Mouse (Mus musculus): ENCODE measurements around the gene Thra. TPM values are rescaled to one million over a fixed set of nuclear protein-coding genes. Genes with fewer than 3 reads are reported as not detected.

Gene Thra
- polyA plus RNA-seq, 1 experiment from 2014 or later = 28.0 TPM

- ATAC-seq (ENCODE audit: low FRiP score, low TSS enrichment) = no peak; the same call in 1 of the 2 replicates
- H3K9ac ChIP-seq (ENCODE audit: low read depth, low read length) = no peak overlapping the region
- H3K36me3 ChIP-seq (ENCODE audit: control insufficient read depth, insufficient read depth, low read length) = peaks cover 25% of the 10 kb centered on the region
- no peak overlapping the region for H3K4me2 ChIP-seq (replicated peaks; ENCODE audit: low read depth, low read length)
- H3K4me3 ChIP-seq (ENCODE audit: low read length) = no peak overlapping the region
- WGBS = 38% methylated on average over 4 of the region's 4 CpGs
- no peak overlapping the region for H3K27ac ChIP-seq (ENCODE audit: low read depth, low read length)
- peaks cover 11% of the 10 kb centered on the region; the same call in 1 of the 2 replicates for H3K4me1 ChIP-seq (ENCODE audit: control insufficient read depth, insufficient read depth, low read length)
- no peaks in the 10 kb centered on the region for H3K27me3 ChIP-seq (ENCODE audit: control insufficient read depth, insufficient read depth, low read length)
- no peaks in the 10 kb centered on the region for H3K9me3 ChIP-seq (ENCODE audit: control insufficient read depth, low read length)
Observed at GRCm38 (mm10) chr11:98699911-98700310, 40.5 kb upstream of the Thra start.

DNA sequence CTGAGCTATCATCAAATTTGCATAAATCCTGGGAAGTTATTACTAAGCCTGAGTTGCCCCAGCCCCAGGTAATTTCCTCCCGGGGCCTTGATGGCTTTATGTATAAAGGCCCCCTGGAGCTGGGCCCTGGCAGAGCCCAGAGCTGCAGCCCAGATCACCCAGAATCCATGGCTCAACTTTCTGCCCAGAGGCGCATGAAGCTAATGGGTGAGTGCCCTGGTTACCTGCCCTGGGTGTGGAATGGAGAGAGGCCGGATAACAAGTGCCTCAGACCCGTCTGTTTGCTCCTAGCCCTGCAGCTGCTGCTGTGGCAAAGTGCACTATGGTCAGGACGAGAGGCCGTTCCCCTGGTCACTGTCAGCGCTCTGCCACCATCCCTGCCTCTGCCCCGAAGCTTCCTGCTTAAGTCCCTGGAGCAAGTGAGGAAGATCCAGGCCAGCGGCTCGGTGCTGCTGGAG, 39.2 kb upstream of the Thra start, which contains the start of gene Csf3:
Gene Csf3 (plus strand): TSS at position 51 of the 458 bp plus-strand sequence.
- Histone ChIP-seq H3K9me3 (ENCODE audit: control insufficient read depth, low read length) (no peaks in the 10 kb centered on the region), H3K27ac (ENCODE audit: low read depth, low read length) (no peak within 1 kb of the TSS), H3K4me1 (ENCODE audit: control insufficient read depth, insufficient read depth, low read length) (peaks cover 22% of the 10 kb centered on the region), H3K9ac (ENCODE audit: low read depth, low read length) (no peak within 1 kb of the TSS), H3K4me2 (replicated peaks; ENCODE audit: low read depth, low read length) (no peak within 1 kb of the TSS), H3K27me3 (ENCODE audit: control insufficient read depth, insufficient read depth, low read length) (no peaks in the 10 kb centered on the region), H3K36me3 (ENCODE audit: control insufficient read depth, insufficient read depth, low read length) (peaks cover 20% of the 10 kb centered on the region), H3K4me3 (ENCODE audit: low read length) (no peak within 1 kb of the TSS)
- WGBS = 24% methylated on average over 10 of the region's 10 CpGs
- no peak for ATAC-seq (ENCODE audit: low FRiP score, low TSS enrichment)

DNA sequence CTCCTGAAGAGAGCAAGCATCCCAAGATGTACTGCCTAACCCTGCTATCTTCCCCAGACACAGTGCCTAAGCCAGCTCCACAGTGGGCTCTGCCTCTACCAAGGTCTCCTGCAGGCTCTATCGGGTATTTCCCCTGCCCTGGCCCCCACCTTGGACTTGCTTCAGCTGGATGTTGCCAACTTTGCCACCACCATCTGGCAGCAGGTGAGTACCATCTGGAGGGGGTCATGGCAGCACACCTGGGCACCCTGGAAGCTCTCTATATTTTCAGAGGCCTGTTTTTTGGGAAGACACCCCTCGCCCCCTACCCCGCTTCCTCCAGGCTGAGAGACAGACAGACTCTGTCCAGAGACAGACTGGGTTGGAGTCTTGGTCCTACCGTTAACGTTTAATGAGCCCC, 38.1 kb upstream of the Thra start:
- H3K27me3 ChIP-seq (ENCODE audit: control insufficient read depth, insufficient read depth, low read length) = no peaks in the 10 kb centered on the region
- H3K9ac ChIP-seq (ENCODE audit: low read depth, low read length) = no peak overlapping the region
- H3K9me3 ChIP-seq (ENCODE audit: control insufficient read depth, low read length) = no peaks in the 10 kb centered on the region
- H3K27ac ChIP-seq (ENCODE audit: low read depth, low read length) = no peak overlapping the region
- 70% methylated on average over 5 of the region's 5 CpGs for WGBS
- ATAC-seq (ENCODE audit: low FRiP score, low TSS enrichment) = no peak
- H3K4me1 ChIP-seq (ENCODE audit: control insufficient read depth, insufficient read depth, low read length) = peaks cover 26% of the 10 kb centered on the region
- H3K36me3 ChIP-seq (ENCODE audit: control insufficient read depth, insufficient read depth, low read length) = peaks cover 25% of the 10 kb centered on the region; the same call in 1 of the 2 replicates
- no peak overlapping the region for H3K4me3 ChIP-seq (ENCODE audit: low read length)
- no peak overlapping the region for H3K4me2 ChIP-seq (replicated peaks; ENCODE audit: low read depth, low read length)

DNA sequence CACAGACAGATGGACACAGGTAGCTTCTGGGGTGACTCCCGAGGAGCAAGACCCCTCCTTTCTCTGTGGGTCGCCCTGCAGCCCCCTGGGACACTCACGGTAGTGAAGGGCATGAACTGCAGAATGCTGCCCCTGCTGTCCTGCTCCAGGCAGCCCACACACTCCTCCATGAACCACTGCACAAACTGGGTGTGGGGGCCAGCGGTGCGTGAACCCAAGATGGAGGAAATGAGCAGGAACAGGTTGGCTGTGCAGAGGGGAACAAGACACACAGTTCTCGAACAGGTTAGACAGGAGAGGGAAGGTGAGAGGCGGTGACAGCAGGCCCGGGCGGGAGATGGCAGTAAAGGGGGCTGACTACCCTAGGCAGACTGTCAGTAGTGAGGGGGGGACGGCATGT, 35.4 kb upstream of the Thra start:
- peaks cover 37% of the 10 kb centered on the region for H3K36me3 ChIP-seq (ENCODE audit: control insufficient read depth, insufficient read depth, low read length)
- H3K27me3 ChIP-seq (ENCODE audit: control insufficient read depth, insufficient read depth, low read length) = no peaks in the 10 kb centered on the region
- H3K4me3 ChIP-seq (ENCODE audit: low read length) = no peak overlapping the region
- peak; percentile 21 for ATAC-seq (ENCODE audit: low FRiP score, low TSS enrichment)
- 59% methylated on average over 10 of the region's 10 CpGs for WGBS
- H3K4me1 ChIP-seq (ENCODE audit: control insufficient read depth, insufficient read depth, low read length) = peaks cover 53% of the 10 kb centered on the region
- H3K9ac ChIP-seq (ENCODE audit: low read depth, low read length) = no peak overlapping the region
- peak overlapping the region; percentile 15; the same call in 1 of the 2 replicates for H3K4me2 ChIP-seq (replicated peaks; ENCODE audit: low read depth, low read length)
- H3K9me3 ChIP-seq (ENCODE audit: control insufficient read depth, low read length) = no peaks in the 10 kb centered on the region
- peak overlapping the region; percentile 86 for H3K27ac ChIP-seq (ENCODE audit: low read depth, low read length)

- H3K4me2 ChIP-seq (replicated peaks; ENCODE audit: low read depth, low read length) = no peak overlapping the region
Observed at GRCm38 (mm10) chr11:98707401-98708281, 32.8 kb upstream of the Thra start.

DNA sequence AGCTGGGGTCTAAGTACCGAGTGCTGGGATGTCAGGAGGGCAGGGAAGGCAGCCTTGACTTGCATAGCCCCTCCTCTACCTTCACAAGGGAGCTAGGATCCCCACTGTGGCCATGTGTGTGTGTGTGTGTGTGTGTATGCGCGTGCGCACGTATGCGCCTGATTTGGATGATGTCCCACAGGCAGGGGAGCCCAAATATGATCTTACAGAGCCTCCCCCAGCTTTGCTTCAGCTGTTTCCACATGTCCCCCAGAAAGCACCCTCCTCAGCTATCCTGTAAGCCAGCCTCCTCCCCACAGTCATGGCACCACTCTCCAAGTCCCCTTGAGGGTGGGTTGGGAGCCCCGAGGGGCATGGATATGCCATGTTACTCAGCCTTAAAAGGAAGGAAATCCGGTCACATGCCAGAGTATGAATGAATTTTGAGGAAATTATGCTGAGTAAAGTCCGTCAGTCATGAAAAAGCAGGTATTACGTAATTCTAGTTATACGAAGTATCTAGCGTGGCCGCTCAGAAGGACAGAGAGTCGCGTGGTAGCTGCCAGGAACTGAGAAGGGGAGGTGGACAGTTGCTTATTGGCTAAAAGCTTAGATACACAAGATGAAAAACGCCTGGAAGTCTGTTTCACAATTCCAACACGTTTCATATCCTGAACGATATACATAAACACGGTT, 32.0 kb upstream of the Thra start:
- Histone ChIP-seq H3K36me3 (ENCODE audit: control insufficient read depth, insufficient read depth, low read length) (peaks cover 57% of the 10 kb centered on the region), H3K27ac (ENCODE audit: low read depth, low read length) (peak overlapping the region; percentile 74), H3K4me3 (ENCODE audit: low read length) (no peak overlapping the region), H3K4me2 (replicated peaks; ENCODE audit: low read depth, low read length) (no peak overlapping the region), H3K9me3 (ENCODE audit: control insufficient read depth, low read length) (no peaks in the 10 kb centered on the region), H3K27me3 (ENCODE audit: control insufficient read depth, insufficient read depth, low read length) (no peaks in the 10 kb centered on the region), H3K9ac (ENCODE audit: low read depth, low read length) (no peak overlapping the region), H3K4me1 (ENCODE audit: control insufficient read depth, insufficient read depth, low read length) (peaks cover 55% of the 10 kb centered on the region)
- ATAC-seq (ENCODE audit: low FRiP score, low TSS enrichment) = no peak
- WGBS = 75% methylated on average over 19 of the region's 19 CpGs

More at GRCm38 (mm10) chr11:98707401-98708281, 32.8 kb upstream of the Thra start:
- WGBS = 56% methylated on average over 22 of the region's 22 CpGs
- peaks cover 49% of the 10 kb centered on the region for H3K36me3 ChIP-seq (ENCODE audit: control insufficient read depth, insufficient read depth, low read length)
- H3K27me3 ChIP-seq (ENCODE audit: control insufficient read depth, insufficient read depth, low read length) = no peaks in the 10 kb centered on the region
- no peaks in the 10 kb centered on the region for H3K9me3 ChIP-seq (ENCODE audit: control insufficient read depth, low read length)
- peak; percentile 3; the same call in 1 of the 2 replicates for ATAC-seq (ENCODE audit: low FRiP score, low TSS enrichment)
- peaks cover 55% of the 10 kb centered on the region for H3K4me1 ChIP-seq (ENCODE audit: control insufficient read depth, insufficient read depth, low read length)
- H3K27ac ChIP-seq (ENCODE audit: low read depth, low read length) = peak overlapping the region; percentile 74; the same call in 1 of the 2 replicates
- H3K9ac ChIP-seq (ENCODE audit: low read depth, low read length) = no peak overlapping the region
- H3K4me3 ChIP-seq (ENCODE audit: low read length) = no peak overlapping the region

DNA sequence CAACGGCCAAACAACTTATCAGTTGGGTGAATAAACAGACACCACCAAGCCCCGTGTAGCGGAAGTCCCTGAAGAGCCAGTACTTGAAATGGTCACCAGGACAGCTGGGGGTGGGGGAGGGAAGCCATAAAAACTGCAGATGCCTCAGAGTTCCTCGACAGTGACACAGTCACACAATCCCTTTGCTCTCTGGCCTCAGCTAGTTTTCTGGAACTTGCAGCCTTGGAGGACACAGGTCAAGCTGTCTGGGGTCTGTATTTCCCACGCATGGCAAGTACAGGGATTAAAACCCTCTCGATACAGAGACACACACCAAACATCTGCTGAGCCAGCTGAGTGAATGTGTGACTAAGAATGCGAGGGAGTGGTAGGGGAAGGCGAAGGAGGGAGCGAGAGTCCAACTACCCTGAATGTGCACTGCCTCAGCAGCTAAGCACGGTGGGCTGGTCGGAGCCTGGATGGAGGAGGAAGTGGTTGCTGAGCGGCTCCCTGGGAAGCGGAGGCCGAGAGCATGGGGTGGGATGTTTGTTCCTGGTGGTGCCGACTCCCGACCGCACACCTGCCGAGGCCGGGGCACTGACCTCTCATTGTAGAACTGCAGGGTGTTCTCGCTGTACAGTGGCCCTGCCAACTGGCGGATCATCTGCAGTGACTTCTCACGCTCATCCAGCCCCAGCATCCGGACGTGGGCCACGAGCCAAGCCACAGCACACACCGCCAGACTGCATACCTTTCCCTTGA, 31.3 kb upstream of the Thra start:
- ATAC-seq (ENCODE audit: low FRiP score, low TSS enrichment) = 0 out of 2 replicates have a peak, but pooled peaks have one; percentile 34
- WGBS = 54% methylated on average over 26 of the region's 26 CpGs
- Histone ChIP-seq H3K4me1 (ENCODE audit: control insufficient read depth, insufficient read depth, low read length) (peaks cover 55% of the 10 kb centered on the region), H3K9ac (ENCODE audit: low read depth, low read length) (no peak overlapping the region), H3K36me3 (ENCODE audit: control insufficient read depth, insufficient read depth, low read length) (peaks cover 62% of the 10 kb centered on the region), H3K4me2 (replicated peaks; ENCODE audit: low read depth, low read length) (peak overlapping the region; percentile 8; the same call in 1 of the 2 replicates), H3K4me3 (ENCODE audit: low read length) (no peak overlapping the region), H3K9me3 (ENCODE audit: control insufficient read depth, low read length) (no peaks in the 10 kb centered on the region), H3K27ac (ENCODE audit: low read depth, low read length) (peak overlapping the region; percentile 74), H3K27me3 (ENCODE audit: control insufficient read depth, insufficient read depth, low read length) (no peaks in the 10 kb centered on the region)

DNA sequence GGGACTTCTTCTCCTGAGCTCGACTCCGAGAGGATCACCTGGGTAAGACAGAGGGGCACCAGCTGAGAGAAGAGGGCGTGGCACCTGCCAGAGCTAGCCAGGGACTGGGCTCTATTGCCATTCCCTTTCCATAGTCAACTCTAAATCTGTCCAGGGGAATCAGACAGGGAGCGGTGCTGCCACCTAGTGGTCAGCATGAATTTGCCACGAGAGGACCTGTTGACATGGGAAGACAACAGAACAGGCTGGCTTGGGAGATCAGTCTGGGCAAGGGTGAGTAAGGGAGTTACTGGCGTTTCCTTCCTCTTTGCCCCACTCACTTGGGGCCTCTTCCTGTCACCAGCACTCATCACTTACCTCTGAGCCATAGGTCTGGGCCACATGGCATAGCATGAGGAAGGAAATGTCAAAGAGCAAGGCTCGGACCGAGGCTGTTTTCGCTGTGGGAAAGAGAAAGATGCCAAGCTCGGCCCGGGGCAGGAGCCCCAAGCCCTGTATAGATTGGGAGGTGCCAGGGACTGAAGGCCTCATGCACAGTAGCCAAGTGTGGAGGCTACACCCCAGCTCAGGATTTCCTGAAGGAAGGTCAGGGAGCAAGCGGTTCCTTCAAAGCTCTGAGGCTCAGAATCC, 29.9 kb upstream of the Thra start:
- H3K4me1 ChIP-seq (ENCODE audit: control insufficient read depth, insufficient read depth, low read length) = peaks cover 42% of the 10 kb centered on the region
- peak overlapping the region; percentile 12 for H3K9ac ChIP-seq (ENCODE audit: low read depth, low read length)
- H3K4me2 ChIP-seq (replicated peaks; ENCODE audit: low read depth, low read length) = 0 out of 2 replicates have a peak overlapping the region, but pooled peaks have one; percentile 3
- no peaks in the 10 kb centered on the region for H3K27me3 ChIP-seq (ENCODE audit: control insufficient read depth, insufficient read depth, low read length)
- peak overlapping the region; percentile 74; the same call in 1 of the 2 replicates for H3K27ac ChIP-seq (ENCODE audit: low read depth, low read length)
- peaks cover 63% of the 10 kb centered on the region for H3K36me3 ChIP-seq (ENCODE audit: control insufficient read depth, insufficient read depth, low read length)
- no peak overlapping the region for H3K4me3 ChIP-seq (ENCODE audit: low read length)
- H3K9me3 ChIP-seq (ENCODE audit: control insufficient read depth, low read length) = no peaks in the 10 kb centered on the region
- WGBS = 49% methylated on average over 12 of the region's 12 CpGs
- ATAC-seq (ENCODE audit: low FRiP score, low TSS enrichment) = peak; percentile 13
